Mouse (Mus musculus) stomach, postnatal 0 days (tissue): Measurements from ENCODE around the gene Aldh1a2.

Experiments
- CTCF ChIP-seq: IDR thresholded peaks from 2 replicates; pipeline ENCODE4 v1.5.1; 2016; ENCODE audit warnings: antibody characterized with exemption, low read depth, mild to moderate bottlenecking, moderate library complexity
- EP300 ChIP-seq: optimal IDR thresholded peaks from 2 replicates; pipeline ENCODE3; 2016; ENCODE audit warnings: antibody characterized with exemption

DNA sequence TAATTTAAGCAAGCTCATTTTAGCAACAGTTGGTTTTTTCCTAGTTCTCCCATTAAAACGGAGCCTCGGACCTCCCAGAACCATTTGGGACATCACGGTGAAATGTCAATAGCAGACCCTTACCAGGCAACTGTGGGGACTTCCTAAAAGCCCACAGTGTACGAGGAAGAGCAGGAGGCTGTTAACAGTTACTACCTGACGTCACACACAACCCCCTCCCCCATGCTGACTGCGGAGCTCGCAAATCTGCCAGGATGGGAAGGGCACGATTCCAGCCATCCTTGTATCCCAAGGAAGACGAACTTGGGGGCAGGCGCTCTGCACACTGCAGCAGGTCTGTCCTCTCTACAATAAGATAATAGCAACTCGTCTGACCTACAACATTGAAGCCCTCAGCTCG lies 47.1 kb upstream of the Aldh1a2 start, which contains the start of gene Aqp9:
- TF ChIP-seq CTCF (no peak), EP300 (no peak)
